ENCODE assay signal across 8 mouse cellular contexts in the genomic region with DNA sequence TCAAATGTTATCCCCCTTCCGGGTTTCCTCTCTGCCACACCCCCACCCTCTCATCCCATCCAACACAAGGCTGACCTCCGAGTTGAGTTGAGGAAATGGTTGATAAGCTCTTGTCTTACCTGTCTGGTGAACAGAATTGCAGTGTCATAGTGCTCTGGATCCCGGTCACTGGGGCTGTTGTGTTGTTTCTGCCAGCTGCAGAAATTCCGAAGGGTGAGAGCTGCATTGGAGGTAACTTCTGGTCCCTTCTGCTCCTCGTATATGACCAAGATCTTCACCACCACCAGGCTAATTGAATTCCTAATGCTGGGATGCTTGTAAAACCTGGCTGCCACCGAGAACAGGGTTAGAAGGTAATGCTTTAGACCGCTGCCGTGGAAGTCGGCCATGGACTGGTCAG. TPM values are rescaled to one million over a fixed set of nuclear protein-coding genes. Genes with fewer than 3 reads are reported as not detected.
DNase-seq lines count a peak whose midpoint lies in the region; ATAC-seq and TF ChIP-seq lines count a peak whose summit lies in the region.

No protein-coding gene starts in this region.

- peak overlapping the region; percentile 79 for H3K4me3 ChIP-seq in heart, embryonic 10.5 days
- peak overlapping the region; percentile 13; the same call in 1 of the 2 replicates for H3K4me3 ChIP-seq in bone marrow macrophage, adult 2 months (ENCODE audit: insufficient read depth, low read length)
- H3K4me3 ChIP-seq in hindbrain, embryonic 14.5 days (replicated peaks; ENCODE audit: low read length) = no peak overlapping the region
- H3K4me3 ChIP-seq in midbrain, embryonic 11.5 days (ENCODE audit: low read depth, low read length) = no peak overlapping the region

- H3K9me3 ChIP-seq in heart, embryonic 10.5 days = no peaks in the 10 kb centered on the region
- H3K9me3 ChIP-seq in hindbrain, embryonic 14.5 days (ENCODE audit: control insufficient read depth, low read length) = no peaks in the 10 kb centered on the region
- no peaks in the 10 kb centered on the region for H3K9me3 ChIP-seq in midbrain, embryonic 11.5 days (ENCODE audit: control insufficient read depth, low read length)

- H3K27me3 ChIP-seq in heart, embryonic 10.5 days (ENCODE audit: insufficient read depth, poor library complexity, severe bottlenecking) = no peaks in the 10 kb centered on the region
- peaks cover 7% of the 10 kb centered on the region; the same call in 1 of the 2 replicates for H3K27me3 ChIP-seq in hindbrain, embryonic 14.5 days (ENCODE audit: control insufficient read depth, insufficient read depth, low read length)
- no peaks in the 10 kb centered on the region for H3K27me3 ChIP-seq in midbrain, embryonic 11.5 days (ENCODE audit: control insufficient read depth, insufficient read depth, low read length)

- 67% methylated on average over 9 of the region's 9 CpGs for WGBS in heart, embryonic 10.5 days
- 75% methylated on average over 9 of the region's 9 CpGs for WGBS in hindbrain, embryonic 14.5 days
- WGBS in midbrain, embryonic 11.5 days = 76% methylated on average over 9 of the region's 9 CpGs

- peaks cover 14% of the 10 kb centered on the region for H3K4me1 ChIP-seq in heart, embryonic 10.5 days
- 0 out of 2 replicates have a peak, but pooled peaks cover 2% of the 10 kb centered on the region for H3K4me1 ChIP-seq in bone marrow macrophage, adult 2 months (ENCODE audit: control insufficient read depth, insufficient read depth, low read length)
- H3K4me1 ChIP-seq in hindbrain, embryonic 14.5 days (replicated peaks; ENCODE audit: control insufficient read depth, insufficient read depth, low read length) = peaks cover 8% of the 10 kb centered on the region
- peaks cover 11% of the 10 kb centered on the region for H3K4me1 ChIP-seq in midbrain, embryonic 11.5 days (ENCODE audit: control insufficient read depth, insufficient read depth, low read length)

- H3K27ac ChIP-seq in heart, embryonic 10.5 days = peak overlapping the region; percentile 94; the same call in 1 of the 2 replicates
- no peak overlapping the region for H3K27ac ChIP-seq in bone marrow macrophage, adult 2 months (ENCODE audit: insufficient read depth, low read depth, low read length)
- H3K27ac ChIP-seq in hindbrain, embryonic 14.5 days = no peak overlapping the region
- H3K27ac ChIP-seq in midbrain, embryonic 11.5 days (ENCODE audit: low read depth, low read length) = no peak overlapping the region

- peak overlapping the region; percentile 91 for H3K4me2 ChIP-seq in hindbrain, embryonic 14.5 days (replicated peaks)
- H3K4me2 ChIP-seq in midbrain, embryonic 11.5 days = peak overlapping the region; percentile 94; the same call in 1 of the 2 replicates

- no peak for TF ChIP-seq CTCF in bone marrow macrophage, adult 2 months (IDR thresholded peaks at IDR 0.05; ENCODE audit: low read depth, low read length)

- intact Hi-C loops in heart, postnatal 10 days (cut with DNase I) = loop anchor here (2.0 to 10.0 kb wide), 6 partner anchors 19 to 1462 kb away; partner anchors contain the start of gene Atp5j

- DNase-seq in heart, embryonic 10.5 days (ENCODE audit: low spot score) = no peak
- no peak for DNase-seq in heart, postnatal 10 days
- DNase-seq in hindbrain, embryonic 14.5 days (ENCODE audit: low spot score) = no peak
- peak; percentile 67 for DNase-seq in midbrain, embryonic 11.5 days (ENCODE audit: low spot score, missing footprints)
- DNase-seq in urinary bladder, postnatal 10 days (ENCODE audit: low spot score) = no peak
- DNase-seq in cerebellum, postnatal 4 days (ENCODE audit: low spot score in 2 of 2) = no peak
- no peak for DNase-seq in B cell, adult 2 months

- peaks cover 53% of the 10 kb centered on the region for H3K36me3 ChIP-seq in heart, embryonic 10.5 days
- H3K36me3 ChIP-seq in hindbrain, embryonic 14.5 days (replicated peaks; ENCODE audit: control insufficient read depth, insufficient read depth) = peaks cover 10% of the 10 kb centered on the region
- peaks cover 15% of the 10 kb centered on the region; the same call in 1 of the 2 replicates for H3K36me3 ChIP-seq in midbrain, embryonic 11.5 days (ENCODE audit: control insufficient read depth, insufficient read depth, low read length)

- TF ChIP-seq POLR2A in bone marrow macrophage, adult 2 months (IDR thresholded peaks at IDR 0.05; ENCODE audit: borderline replicate concordance, low read depth, low read length) = no peak

- no peak overlapping the region for H3K9ac ChIP-seq in hindbrain, embryonic 14.5 days
- H3K9ac ChIP-seq in midbrain, embryonic 11.5 days (ENCODE audit: low read length) = no peak overlapping the region

- ATAC-seq in hindbrain, embryonic 14.5 days (ENCODE audit: low FRiP score) = no peak
- no peak for ATAC-seq in midbrain, embryonic 11.5 days (ENCODE audit: low FRiP score)

RNA-seq across cellular contexts. Expression of gene Adamts1, which starts 2.9 kb away (rescaled TPM):
- 53.5 and 54.7 TPM in 2 replicates for polyA plus RNA-seq in heart, embryonic 10.5 days (2016; fragmentation: Nextera tagmentation; extraction: Ambion mirVana)
- total RNA-seq in heart, postnatal 10 days (2021) = 10 to 100 TPM; 41.6 to 60.8 TPM
- 0.43 and 0.47 TPM in 2 replicates for polyA plus RNA-seq in bone marrow macrophage, adult 2 months (2012; ENCODE audit: insufficient read depth, insufficient read length, missing spikeins)
- 12.0 and 12.7 TPM in 2 replicates for polyA plus RNA-seq in hindbrain, embryonic 14.5 days (2014; fragmentation: Nextera tagmentation; extraction: Ambion mirVana)
- polyA plus RNA-seq in midbrain, embryonic 11.5 days (2014; fragmentation: Nextera tagmentation; extraction: Ambion mirVana) = 9.4 and 9.7 TPM in 2 replicates

Comparison
In these comparisons a context has a peak if more than half of its experiments do, and no peak if none do; other contexts are left out.
1. H3K4me3 ChIP-seq: peak in heart, embryonic 10.5 days (single experiment) and bone marrow macrophage, adult 2 months (single experiment); none in hindbrain, embryonic 14.5 days (single experiment) and midbrain, embryonic 11.5 days (single experiment).